Mouse (Mus musculus) adrenal gland, adult 8-10 months (tissue): Measurements from ENCODE around the gene Uevld. TPM values are rescaled to one million over a fixed set of nuclear protein-coding genes. Genes with fewer than 3 reads are reported as not detected.

Experiments
- total RNA-seq, 4 experiments: library from RNA; stranded (reverse); gene quantifications; 2 replicates each; pipeline ENCODE4 v1.2.4; 2022

The Uevld gene
- total RNA-seq, 4 experiments from 2014 or later = 17.6 to 23.9 (median 21.9) TPM

Other genes starting within 250 kb of the Uevld start
- gene Saal1, start 247.8 kb downstream of the Uevld start, total RNA-seq = 10 to 100 TPM in 2 of 4 experiments, 1 to 10 TPM in 2; 6.4 to 12.4 (median 10.2) TPM
- 1 to 10 TPM; 1.1 to 7.4 (median 4.6) TPM for gene Saa3, start 242.8 kb downstream of the Uevld start, total RNA-seq
- gene Saa4, start 225.9 kb downstream of the Uevld start, total RNA-seq = not detected
- gene Saa1, start 215.5 kb downstream of the Uevld start, total RNA-seq = not detected
- gene Saa2, start 206.7 kb downstream of the Uevld start, total RNA-seq = not detected
- gene Hps5, start 162.5 kb downstream of the Uevld start, total RNA-seq = 10 to 100 TPM; 26.4 to 40.6 (median 34.7) TPM
- 10 to 100 TPM; 32.0 to 41.3 (median 39.0) TPM for gene Gtf2h1, start 162.4 kb downstream of the Uevld start, total RNA-seq
- 100 to 1,000 TPM; 146 to 275 (median 231) TPM for gene Ldha, start 117.1 kb downstream of the Uevld start, total RNA-seq
- not detected for gene Ldhc, start 97.3 kb downstream of the Uevld start, total RNA-seq
- 10 to 100 TPM; 72.4 to 91.6 (median 78.7) TPM for gene Tsg101, start 38.6 kb downstream of the Uevld start, total RNA-seq
- not detected for gene Gm9999, start 25.1 kb upstream of the Uevld start, total RNA-seq
- gene Spty2d1, start 49.9 kb upstream of the Uevld start, total RNA-seq = 10 to 100 TPM; 17.3 to 19.7 (median 18.9) TPM
- gene Tmem86a, start 92.1 kb upstream of the Uevld start, total RNA-seq = 100 to 1,000 TPM in 1 of 4 experiments, 10 to 100 TPM in 3; 37.9 to 108 (median 75.8) TPM
- 1 to 10 TPM in 3 of 4 experiments, under 1 TPM in 1; 0.68 to 3.3 (median 1.7) TPM for gene Ptpn5, start 175.2 kb upstream of the Uevld start, total RNA-seq
- not detected for gene Mrgpra6, start 246.4 kb upstream of the Uevld start, total RNA-seq